Mouse (Mus musculus) stomach, embryonic 16.5 days (tissue): Measurements from ENCODE around the gene Cyfip2. TPM values are rescaled to one million over a fixed set of nuclear protein-coding genes. Genes with fewer than 3 reads are reported as not detected.
"Not testable (repeated sequence)": the region's sequence is repeated elsewhere in the genome, so short reads cannot be mapped to it uniquely, and the experiment has no call there.

Source experiments
- ATAC-seq: fragments of 200-750 bp; cut with Nextera tagmentation; 2 replicates; pipeline ENCODE4 v1.8.0; 2017; ENCODE audit warnings: moderate number of reproducible peaks, moderate TSS enrichment; ENCODE audit not compliant: insufficient read depth, low FRiP score
- H3K27ac ChIP-seq: fragments of 300-500 bp; sonication (generic); 2 replicates; pipeline ENCODE4 v1.5.1; 2014; ENCODE audit warnings: low read length
- H3K27me3 ChIP-seq: fragments of 300-500 bp; sonication (generic); 2 replicates; pipeline ENCODE4 v1.6.1; 2014; ENCODE audit warnings: low read length, control low read depth, mixed read lengths; ENCODE audit not compliant: control insufficient read depth, insufficient read depth
- H3K36me3 ChIP-seq: fragments of 300-500 bp; sonication (generic); 2 replicates; pipeline ENCODE4 v1.6.1; 2014; ENCODE audit warnings: low read length; ENCODE audit not compliant: control insufficient read depth, insufficient read depth
- H3K4me1 ChIP-seq: fragments of 300-500 bp; sonication (generic); 2 replicates; pipeline ENCODE4 v1.6.1; 2014; ENCODE audit warnings: low read length, control low read depth, mixed read lengths; ENCODE audit not compliant: control insufficient read depth, insufficient read depth
- H3K4me2 ChIP-seq: fragments of 300-500 bp; sonication (generic); 2 replicates; pipeline ENCODE4 v1.6.1; 2014; ENCODE audit warnings: low read depth, low read length, mixed read lengths
- H3K4me3 ChIP-seq: fragments of 300-500 bp; sonication (generic); replicated peaks from 2 replicates; pipeline ENCODE4 v1.5.1; 2014; ENCODE audit warnings: mild to moderate bottlenecking, low read length
- H3K9ac ChIP-seq: fragments of 300-500 bp; sonication (generic); 2 replicates; pipeline ENCODE4 v1.6.1; 2014; ENCODE audit warnings: low read length
- H3K9me3 ChIP-seq: fragments of 300-500 bp; sonication (generic); replicated peaks from 2 replicates; pipeline ENCODE4 v1.6.1; 2016; ENCODE audit warnings: low read length, control low read depth; ENCODE audit not compliant: control insufficient read depth
- WGBS: fragments of 180-500 bp; shearing (Covaris S2); extraction: QIAGEN DNeasy Blood & Tissue Kit; methylation state at CpG from one replicate; pipeline ENCODE4 v1.1.7; 2014; 5-methylcytosine and 5-hydroxymethylcytosine counted together
- polyA plus RNA-seq: library from polyadenylated mRNA; unstranded; fragments of >200 nt; fragmentation: Nextera tagmentation; extraction: Ambion mirVana; gene quantifications from 2 replicates; pipeline ENCODE4 v1.2.1, GENCODE M21; 2015

The Cyfip2 gene
- polyA plus RNA-seq, 1 experiment from 2014 or later: 8.1 TPM

- ATAC-seq: no peak
- Histone ChIP-seq H3K4me1 (peaks cover 21% of the 10 kb centered on the region), H3K27me3 (no peaks in the 10 kb centered on the region), H3K36me3 (no peaks in the 10 kb centered on the region), H3K4me2 (no peak overlapping the region), H3K9me3 (no peaks in the 10 kb centered on the region), H3K4me3 (no peak overlapping the region), H3K9ac (no peak overlapping the region), H3K27ac (peak overlapping the region; percentile 85)
- 86% methylated on average over 9 of the region's 9 CpGs for WGBS
Measured at GRCm38 (mm10) chr11:46204841-46205240, 107.8 kb downstream of the Cyfip2 start.

DNA sequence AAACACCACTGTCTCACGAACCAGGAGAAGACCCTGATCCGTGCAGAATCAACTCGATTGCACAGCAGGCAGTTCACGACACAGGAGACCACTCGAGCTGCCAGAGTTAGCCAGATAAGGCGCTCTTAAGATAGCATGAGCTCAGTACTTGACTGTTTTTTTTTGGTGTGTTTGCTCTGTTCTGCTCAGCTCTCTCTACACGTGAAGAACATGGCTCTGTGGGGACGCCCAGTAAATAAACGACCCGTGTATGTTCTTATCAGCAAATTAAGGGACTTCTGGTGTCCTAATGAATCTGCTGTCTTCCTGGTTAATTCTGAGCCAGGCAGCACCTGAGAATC, 110.1 kb downstream of the Cyfip2 start:
- no peak overlapping the region for H3K4me3 ChIP-seq
- ATAC-seq: no peak
- no peak overlapping the region for H3K9ac ChIP-seq
- H3K27ac ChIP-seq: peak overlapping the region; percentile 36; the same call in 1 of the 2 replicates
- no peaks in the 10 kb centered on the region for H3K27me3 ChIP-seq
- H3K36me3 ChIP-seq: no peaks in the 10 kb centered on the region
- no peaks in the 10 kb centered on the region for H3K9me3 ChIP-seq
- 36% methylated on average over 10 of the region's 10 CpGs for WGBS
- peaks cover 17% of the 10 kb centered on the region for H3K4me1 ChIP-seq
- no peak overlapping the region for H3K4me2 ChIP-seq

DNA sequence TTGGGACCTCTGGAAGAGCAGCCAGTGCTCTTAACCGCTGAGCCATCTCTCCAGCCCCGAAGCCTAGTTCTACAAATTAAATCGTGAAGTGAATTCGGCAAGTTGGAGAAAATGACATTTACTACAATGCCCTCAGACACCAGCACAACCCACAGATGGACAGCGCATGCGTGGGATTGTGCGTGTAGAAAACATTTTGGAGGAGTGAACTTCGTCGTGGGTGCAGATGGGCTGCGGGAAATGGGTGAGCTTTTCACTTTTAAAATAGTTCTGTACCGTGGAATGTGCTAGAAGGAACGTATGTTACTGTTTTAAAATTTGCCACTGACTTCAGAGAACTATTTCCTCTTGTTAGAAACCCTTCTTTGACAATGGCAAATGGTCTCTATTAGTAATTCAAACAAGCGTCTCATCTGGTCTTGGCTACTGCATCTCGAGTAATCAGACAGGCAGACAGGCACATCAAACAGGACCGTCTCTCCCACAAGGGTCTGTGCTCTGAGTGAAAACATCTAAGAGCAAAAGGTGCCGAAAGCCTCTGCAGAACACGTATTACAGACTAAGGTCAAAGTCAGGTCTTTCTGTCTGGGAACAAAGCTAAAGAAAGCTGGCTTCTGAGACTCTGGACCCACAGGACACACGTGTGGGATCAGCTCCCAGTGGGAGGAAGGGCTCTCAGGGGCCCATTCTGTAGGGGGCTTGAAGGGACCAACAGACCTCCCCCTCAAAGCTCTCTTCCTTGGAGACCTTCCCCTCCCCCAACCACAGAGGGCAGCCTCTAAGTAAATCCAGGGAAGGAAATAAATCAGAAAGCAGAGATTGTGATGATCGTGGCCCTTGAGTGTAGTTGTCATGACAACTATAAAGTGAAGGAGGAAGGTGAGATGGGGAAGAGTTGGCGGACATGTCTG, 110.8 kb downstream of the Cyfip2 start:
- Histone ChIP-seq H3K4me1 (peaks cover 17% of the 10 kb centered on the region), H3K4me2 (no peak overlapping the region)
- 50% methylated on average over 20 of the region's 20 CpGs for WGBS

DNA sequence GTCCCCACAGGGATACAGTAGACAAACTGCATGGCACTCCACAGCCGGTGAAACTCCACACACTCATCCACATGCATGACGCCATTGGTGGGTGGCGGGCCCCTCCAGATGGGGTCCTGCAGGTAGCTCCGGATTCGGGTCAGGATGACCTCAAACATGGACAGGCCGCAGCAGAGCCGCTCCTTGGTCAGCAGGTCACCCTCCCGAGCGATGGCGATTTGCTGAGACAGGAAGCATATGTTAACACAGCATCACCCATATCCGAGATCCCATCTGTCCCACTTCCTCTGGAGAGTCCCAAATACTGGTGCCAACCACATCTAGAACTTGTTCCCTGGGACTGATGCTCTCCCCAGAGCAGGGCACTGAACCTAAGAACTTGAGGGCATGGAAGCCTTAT, 112.0 kb downstream of the Cyfip2 start:
- H3K27me3 ChIP-seq: no peaks in the 10 kb centered on the region
- H3K4me3 ChIP-seq: no peak overlapping the region
- no peak overlapping the region for H3K4me2 ChIP-seq
- H3K27ac ChIP-seq: no peak overlapping the region
- 84% methylated on average over 11 of the region's 11 CpGs for WGBS
- no peak overlapping the region for H3K9ac ChIP-seq
- peaks cover 11% of the 10 kb centered on the region for H3K4me1 ChIP-seq
- H3K9me3 ChIP-seq: no peaks in the 10 kb centered on the region
- H3K36me3 ChIP-seq: no peaks in the 10 kb centered on the region
- no peak for ATAC-seq

More for the DNA sequence above, 110.8 kb downstream of the Cyfip2 start:
- no peaks in the 10 kb centered on the region for H3K9me3 ChIP-seq
- no peak for ATAC-seq
- H3K9ac ChIP-seq: no peak overlapping the region
- H3K4me3 ChIP-seq: no peak overlapping the region
- H3K27me3 ChIP-seq: no peaks in the 10 kb centered on the region
- peak overlapping the region; percentile 36; the same call in 1 of the 2 replicates for H3K27ac ChIP-seq
- no peaks in the 10 kb centered on the region for H3K36me3 ChIP-seq

DNA sequence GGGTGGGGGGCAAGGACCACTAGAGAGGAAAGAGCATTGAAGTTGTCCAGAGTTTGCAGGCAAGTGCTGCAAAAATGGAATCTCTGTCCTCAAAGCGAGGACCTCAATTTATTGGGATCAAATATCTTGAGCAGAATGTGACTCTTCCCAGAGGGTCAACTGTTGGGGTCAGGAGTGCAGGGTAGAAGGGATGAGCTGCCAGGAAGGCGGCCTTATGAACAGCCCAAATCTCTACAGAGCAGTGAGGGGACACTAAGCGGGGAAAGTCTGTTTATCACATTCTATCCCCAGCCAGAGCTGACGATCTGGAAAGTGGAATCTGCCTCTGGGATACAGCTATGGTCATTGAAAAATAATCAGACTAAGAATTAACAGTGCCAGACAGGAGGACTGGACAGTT, 118.5 kb downstream of the Cyfip2 start:
- no peak overlapping the region for H3K4me3 ChIP-seq
- H3K27me3 ChIP-seq: no peaks in the 10 kb centered on the region
- no peak overlapping the region for H3K9ac ChIP-seq
- no peak overlapping the region for H3K4me2 ChIP-seq
- no peak overlapping the region for H3K27ac ChIP-seq
- H3K4me1 ChIP-seq: peaks cover 2% of the 10 kb centered on the region; the same call in 1 of the 2 replicates
- ATAC-seq: no peak
- H3K36me3 ChIP-seq: no peaks in the 10 kb centered on the region
- 57% methylated on average over 4 of the region's 4 CpGs for WGBS
- no peaks in the 10 kb centered on the region for H3K9me3 ChIP-seq

GRCm38 (mm10) chr11:46188283-46188682, 124.4 kb downstream of the Cyfip2 start:
- Histone ChIP-seq H3K9me3 (no peaks in the 10 kb centered on the region), H3K27ac (no peak overlapping the region), H3K27me3 (no peaks in the 10 kb centered on the region), H3K36me3 (no peaks in the 10 kb centered on the region), H3K4me1 (peaks cover 5% of the 10 kb centered on the region; the same call in 1 of the 2 replicates), H3K4me3 (no peak overlapping the region), H3K9ac (no peak overlapping the region), H3K4me2 (no peak overlapping the region)
- WGBS: 70% methylated on average over 2 of the region's 2 CpGs
- ATAC-seq: no peak

- H3K9ac ChIP-seq: no peak overlapping the region
- no peak overlapping the region for H3K4me2 ChIP-seq
- H3K4me3 ChIP-seq: no peak overlapping the region
- H3K4me1 ChIP-seq: peaks cover 5% of the 10 kb centered on the region; the same call in 1 of the 2 replicates
- WGBS: 22% methylated on average over 4 of the region's 4 CpGs
- H3K9me3 ChIP-seq: no peaks in the 10 kb centered on the region
- no peaks in the 10 kb centered on the region for H3K27me3 ChIP-seq
- H3K36me3 ChIP-seq: no peaks in the 10 kb centered on the region
- no peak for ATAC-seq
- no peak overlapping the region for H3K27ac ChIP-seq
Measured at GRCm38 (mm10) chr11:46185486-46185885, 127.2 kb downstream of the Cyfip2 start.

DNA sequence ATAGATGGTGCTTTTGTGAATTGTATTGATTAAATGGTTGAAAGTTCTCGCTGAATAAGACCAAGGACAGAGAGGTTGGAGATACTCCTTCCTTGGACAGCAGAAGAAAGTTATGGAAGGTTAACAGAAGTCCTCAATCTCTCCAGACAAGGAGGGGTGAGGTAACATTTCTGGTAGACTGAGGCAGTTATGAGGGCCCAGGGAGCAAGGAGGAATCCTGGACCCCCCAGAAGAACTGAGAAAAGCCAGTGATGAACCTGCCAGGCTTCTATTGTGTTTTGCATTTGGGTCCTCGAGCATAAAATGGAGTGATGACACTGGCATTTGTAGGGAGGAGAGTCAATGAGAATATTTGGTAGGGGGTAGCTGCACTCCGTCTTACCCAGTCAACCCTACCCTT, 127.7 kb downstream of the Cyfip2 start:
- Histone ChIP-seq H3K4me1 (peaks cover 5% of the 10 kb centered on the region; the same call in 1 of the 2 replicates), H3K4me3 (no peak overlapping the region), H3K9me3 (no peaks in the 10 kb centered on the region), H3K9ac (no peak overlapping the region), H3K27me3 (no peaks in the 10 kb centered on the region), H3K4me2 (no peak overlapping the region), H3K27ac (no peak overlapping the region), H3K36me3 (no peaks in the 10 kb centered on the region)
- 70% methylated on average over 3 of the region's 3 CpGs for WGBS
- no peak for ATAC-seq

- WGBS: 83% methylated on average over 1 of the region's 1 CpGs
- not testable (repeated sequence) for ATAC-seq, H3K9ac ChIP-seq, H3K4me1 ChIP-seq, H3K36me3 ChIP-seq, H3K27ac ChIP-seq, H3K4me3 ChIP-seq, H3K4me2 ChIP-seq, H3K9me3 ChIP-seq, H3K27me3 ChIP-seq
Measured at GRCm38 (mm10) chr11:46182031-46182430, 130.6 kb downstream of the Cyfip2 start.
